Mouse (Mus musculus) cerebral cortex, adult 2 months (tissue): ENCODE measurements around the gene Tiprl.

Experiments
- WGBS: fragments of 180-500 bp; shearing (Covaris S2); methylation state at CpG from one replicate; pipeline ENCODE4 v1.1.7; 2018; 5-methylcytosine and 5-hydroxymethylcytosine counted together

Gene Tiprl

DNA sequence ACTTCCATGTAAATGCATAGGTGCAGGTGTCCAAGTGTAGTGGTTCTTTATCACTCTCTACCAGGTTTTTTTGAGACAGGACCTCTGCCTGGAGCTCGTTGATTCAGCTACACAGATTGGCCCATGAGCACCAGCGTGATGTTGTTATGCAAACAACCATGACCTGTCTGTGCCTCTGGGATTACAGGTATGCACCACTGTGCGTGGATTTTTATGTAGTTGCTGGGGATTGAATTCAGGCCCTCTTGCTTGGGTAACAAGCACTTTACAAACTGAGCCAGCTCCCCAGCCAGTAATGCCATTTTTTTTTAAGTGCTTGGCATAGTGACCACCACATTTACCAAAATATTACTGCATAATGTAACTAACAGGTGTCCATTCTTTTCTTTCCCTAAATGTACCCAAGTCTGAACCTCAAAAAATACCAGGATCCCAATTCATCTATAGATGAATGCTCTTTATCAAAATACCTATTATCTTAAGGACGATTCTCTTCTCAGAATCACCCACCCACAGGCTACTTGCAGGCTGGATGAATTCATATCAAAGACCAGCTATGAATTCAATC, 35.3 kb downstream of the Tiprl start:
- WGBS = 86% methylated on average over 4 of the region's 4 CpGs

DNA sequence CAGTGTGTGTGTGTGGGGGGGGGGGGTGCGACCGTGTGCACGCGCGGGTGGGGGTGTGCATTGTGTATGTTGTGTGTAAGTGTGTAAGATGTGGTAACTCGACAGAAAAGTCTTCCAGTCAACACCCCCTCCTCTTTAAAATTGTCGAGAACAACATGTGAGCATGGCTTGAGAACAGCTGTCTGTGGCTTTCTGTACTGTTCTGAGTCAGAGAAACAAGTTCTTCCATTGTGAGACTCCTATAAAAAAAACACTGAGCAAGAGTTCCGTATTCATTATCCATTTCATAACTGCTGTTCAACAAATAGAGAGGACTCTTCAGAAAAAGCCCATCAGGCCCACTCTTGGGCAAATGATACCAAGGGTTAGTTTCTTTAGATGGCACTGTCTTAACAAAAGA, 36.0 kb downstream of the Tiprl start:
- 62% methylated on average over 8 of the region's 8 CpGs for WGBS

DNA sequence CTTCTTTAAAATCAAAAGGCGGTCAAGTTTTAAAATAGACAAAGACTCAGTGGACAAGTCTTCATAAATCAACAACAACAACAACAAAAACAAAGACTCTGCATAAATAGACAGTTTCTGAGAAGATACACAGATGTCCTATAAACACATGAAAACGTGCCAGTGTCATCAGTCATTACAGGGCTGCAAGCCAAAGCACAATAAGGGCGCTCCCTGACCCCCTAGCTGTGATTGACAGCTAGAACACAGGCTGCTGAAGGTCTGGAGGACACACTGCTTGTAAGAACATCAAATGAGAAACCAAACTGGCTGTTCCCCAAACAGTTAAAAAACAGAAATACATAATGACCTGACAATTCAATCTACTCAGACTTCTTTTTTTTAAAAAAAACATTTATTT, 37.2 kb downstream of the Tiprl start:
- WGBS = 82% methylated on average over 3 of the region's 3 CpGs

DNA sequence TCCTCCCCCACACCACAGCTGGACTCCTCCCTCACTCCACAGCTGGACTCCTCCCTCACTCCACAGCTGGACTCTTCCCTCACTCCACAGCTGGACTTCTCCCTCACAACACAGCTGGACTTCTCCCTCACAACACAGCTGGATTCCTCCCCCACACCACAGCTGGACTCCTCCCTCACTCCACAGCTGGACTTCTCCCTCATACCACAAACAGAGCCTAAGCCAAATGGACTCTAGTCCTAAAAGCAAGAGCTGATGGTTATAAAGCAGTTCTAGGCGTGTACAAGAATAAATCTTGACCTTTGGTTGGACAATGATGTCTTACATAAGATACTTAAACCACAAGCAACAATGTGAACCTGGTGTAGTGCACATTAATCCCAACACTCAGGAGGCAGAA, 37.8 kb downstream of the Tiprl start:
- WGBS = 89% methylated on average over 1 of the region's 1 CpGs

DNA sequence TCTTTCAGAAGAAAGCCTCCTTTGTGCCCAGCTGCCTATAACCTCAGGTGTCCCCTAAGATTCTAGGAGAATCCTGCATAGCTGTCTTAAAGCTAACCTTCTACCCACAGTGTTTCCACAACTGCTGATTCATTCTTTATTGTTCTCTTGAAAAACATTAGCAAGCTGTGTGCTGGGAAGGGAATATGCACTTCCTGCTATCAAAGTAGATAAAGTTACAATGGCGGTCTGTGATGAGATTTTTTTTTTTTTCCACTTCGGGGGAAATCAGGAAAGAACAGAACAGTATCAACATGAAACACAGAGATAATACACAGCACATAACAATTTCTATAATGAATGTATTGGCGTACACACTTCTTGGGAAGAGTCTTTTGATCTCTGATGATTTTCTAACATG, 38.9 kb downstream of the Tiprl start:
- 66% methylated on average over 3 of the region's 3 CpGs for WGBS

DNA sequence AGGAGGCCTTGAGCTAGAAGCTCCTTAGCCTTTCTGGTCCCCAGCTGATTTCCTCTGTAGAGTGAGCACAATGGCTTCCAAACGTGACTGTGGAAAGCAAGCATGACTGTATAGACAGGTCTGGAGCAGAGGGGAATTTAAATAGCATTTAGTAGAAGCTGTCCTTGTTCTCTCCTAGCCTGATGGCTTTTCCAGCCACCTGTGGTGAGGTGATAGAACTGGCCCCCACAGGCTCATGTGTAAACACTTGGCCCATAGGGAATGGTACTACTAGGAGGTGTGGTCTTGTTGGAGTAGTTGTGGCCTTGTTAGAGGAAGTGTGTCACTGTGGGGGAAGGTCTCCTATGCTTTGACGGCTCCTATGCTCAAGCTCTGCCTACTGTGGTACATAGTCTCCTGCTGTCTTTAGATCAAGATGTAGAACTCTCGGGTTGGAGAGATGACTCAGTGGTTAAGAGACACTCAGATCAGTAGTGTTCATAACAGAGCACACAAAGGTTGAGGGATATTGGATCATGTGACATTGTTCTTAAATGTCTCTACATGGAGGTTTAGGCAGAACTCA, 41.3 kb downstream of the Tiprl start:
- WGBS = 74% methylated on average over 3 of the region's 3 CpGs

DNA sequence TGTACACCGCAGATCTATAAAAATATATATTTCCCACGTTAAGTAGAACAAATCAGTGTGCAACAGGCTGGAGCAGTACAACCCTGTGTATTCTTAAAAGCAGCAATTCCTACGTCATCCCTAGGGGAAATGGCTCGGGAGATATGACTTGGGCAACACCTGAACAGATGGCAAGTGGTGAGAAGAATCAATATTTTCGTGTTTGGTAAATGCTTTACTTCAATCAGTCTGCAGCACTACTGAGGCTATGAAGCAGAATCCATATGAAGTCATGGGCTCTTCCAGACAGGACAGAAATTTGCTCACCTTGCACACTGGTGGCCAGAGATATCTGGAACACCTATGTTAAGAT, 42.2 kb downstream of the Tiprl start:
- 12% methylated on average over 5 of the region's 5 CpGs for WGBS

DNA sequence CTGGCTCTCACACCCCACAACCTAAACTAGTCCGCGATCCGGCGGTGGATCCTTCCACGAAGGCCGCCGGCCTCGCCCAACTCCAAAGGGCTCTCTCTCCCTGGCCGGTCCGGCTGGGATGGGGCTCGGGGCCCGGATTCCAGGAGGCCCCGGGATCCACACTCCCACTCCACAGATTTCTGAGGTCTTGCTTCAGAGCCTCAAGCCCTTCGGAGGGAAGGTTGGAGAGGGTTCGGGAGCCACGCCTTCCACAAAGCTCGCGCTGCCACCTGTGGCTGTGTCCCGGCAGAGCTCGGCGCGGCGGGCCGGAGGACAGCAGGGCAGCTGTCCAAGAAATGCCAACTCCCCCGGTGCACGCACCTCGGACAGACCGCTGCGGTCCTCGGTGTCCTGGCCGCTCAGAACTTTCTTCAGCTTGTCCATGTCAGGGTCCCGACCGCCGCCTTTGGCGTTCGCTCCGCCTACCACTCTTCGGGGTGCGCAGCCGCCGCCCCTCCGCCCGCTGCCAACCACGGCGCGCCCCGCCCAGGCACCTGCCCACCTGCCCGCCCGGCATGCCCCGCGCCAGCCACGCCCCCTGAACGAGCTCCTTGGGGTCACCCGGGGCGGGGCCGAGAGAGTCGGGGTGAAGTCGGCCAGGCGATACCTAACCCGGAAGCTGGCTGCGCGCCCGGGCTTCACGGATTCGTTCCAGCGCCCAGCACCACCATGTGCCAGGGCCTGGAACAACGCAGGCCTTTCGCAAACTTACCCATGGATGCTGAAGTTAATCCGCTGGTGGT, 42.7 kb downstream of the Tiprl start, which contains the start of gene Sft2d2:
Gene Sft2d2, minus strand, starts transcription at position 559 of the 782 bp plus-strand sequence.
- under 1% methylated on average over 69 of the region's 69 CpGs for WGBS

DNA sequence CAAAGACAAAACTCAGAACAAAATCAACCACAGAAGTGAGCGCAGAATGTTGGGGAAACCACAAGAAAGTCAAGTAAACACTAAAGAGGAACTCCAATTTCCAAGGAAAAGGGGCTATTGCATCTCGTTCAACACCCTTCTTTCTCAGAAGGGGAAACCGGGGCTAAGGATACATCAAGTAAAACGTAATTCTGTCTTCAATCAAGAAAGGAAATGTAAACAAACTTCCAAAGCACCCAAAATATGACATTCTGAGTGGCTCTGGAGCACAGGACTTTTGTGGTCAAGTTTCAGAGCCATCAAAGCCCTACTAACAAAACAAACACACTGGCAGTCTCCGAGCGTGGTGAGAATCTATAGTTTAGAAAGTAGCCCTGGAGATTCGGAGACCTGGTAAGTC, 43.4 kb downstream of the Tiprl start:
- 39% methylated on average over 7 of the region's 7 CpGs for WGBS

DNA sequence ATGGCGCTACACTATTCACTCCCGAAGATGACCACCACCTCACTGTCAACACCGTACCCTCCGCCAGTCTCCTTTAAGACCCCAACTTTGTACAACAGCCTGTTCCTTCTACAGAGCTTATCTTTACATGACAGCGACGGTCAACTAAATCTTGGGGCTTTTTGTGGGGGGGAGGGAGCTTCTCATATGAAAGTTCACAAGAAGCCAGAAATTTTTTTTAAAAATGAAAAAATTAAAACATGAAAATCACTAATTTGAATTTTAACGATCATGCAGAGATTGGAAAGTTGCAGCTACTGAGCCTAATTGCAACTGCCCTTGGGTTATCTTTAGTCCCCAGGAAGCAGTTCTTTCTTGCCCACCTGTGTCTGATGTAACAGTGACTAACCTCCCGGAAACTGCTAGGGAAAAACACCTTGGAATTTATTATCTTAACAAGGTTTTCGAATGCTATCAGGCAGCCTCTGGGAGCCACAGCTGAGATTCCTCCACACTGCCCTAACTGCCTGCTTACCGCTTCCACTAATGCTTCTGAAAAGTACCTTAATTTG, 44.0 kb downstream of the Tiprl start:
- 78% methylated on average over 10 of the region's 10 CpGs for WGBS

DNA sequence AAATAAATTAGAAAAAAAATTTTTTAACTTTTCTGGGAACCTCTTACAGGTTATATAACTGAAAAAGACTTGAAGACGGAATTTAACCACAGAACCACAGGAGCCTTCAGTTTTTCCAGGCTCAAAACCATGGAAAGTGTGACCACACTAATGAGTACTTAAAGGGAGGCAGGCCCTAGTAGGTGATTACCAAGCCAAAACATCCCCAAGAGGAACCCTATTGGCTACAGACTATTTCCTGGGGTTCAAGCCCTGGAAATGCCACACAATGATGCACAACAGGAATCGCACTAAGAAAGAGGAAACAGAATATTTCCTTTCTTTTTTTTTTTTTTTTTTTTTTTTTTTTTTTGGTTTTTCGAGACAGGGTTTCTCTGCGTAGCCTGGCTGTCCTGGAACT, 44.7 kb downstream of the Tiprl start:
- WGBS = 63% methylated on average over 4 of the region's 4 CpGs

DNA sequence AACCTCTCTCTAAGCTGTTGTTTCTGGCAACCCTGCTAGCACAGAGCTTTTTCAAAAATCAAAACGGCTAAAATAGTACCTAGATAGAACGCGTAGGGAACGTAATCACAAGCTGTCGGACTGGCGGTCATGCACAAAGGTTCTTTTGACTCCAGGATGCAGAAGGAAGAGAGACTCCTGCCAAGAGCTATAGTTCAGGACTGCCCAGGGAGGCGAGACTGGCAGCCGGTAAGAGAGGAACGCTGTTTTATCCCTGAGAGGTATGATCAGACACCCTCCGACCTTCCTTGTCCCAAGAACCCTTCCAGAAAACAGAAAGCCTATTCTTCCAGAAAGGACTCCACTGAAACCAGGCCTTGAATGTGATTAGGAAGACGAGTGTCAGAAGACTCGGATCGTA, 45.2 kb downstream of the Tiprl start:
- WGBS = 28% methylated on average over 13 of the region's 13 CpGs

DNA sequence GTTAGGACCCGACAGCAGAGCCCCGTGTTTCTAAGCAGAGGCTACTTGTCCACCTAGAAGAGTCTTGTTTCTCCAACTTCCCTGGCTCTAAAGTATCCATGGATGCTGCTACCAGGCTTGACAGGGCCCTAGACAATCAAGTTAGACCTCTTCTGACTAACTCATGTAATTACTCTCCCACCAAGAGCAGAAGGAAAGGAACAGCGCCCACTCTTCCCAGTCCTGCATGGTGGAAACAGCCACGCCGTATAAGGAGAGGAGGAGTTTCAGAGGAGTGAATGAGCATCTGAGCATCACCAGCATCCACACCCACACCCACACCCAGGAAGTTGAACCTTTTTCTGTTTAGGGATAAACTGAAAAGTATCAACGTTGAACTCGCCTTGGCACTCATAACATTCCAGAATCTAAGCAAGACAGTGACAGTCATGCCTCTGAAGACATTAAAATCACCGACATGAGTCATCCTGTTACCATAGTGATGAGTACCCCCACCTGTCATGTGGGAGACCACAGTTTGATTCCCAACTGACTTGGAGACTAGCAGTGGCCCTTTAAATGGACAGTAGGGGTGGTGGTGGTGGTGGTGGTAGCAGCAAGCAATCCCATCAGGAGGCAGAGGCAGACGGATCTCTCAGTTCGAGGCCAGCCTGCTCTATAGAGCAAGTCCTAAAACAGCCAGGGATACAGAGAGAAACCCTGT, 46.1 kb downstream of the Tiprl start:
- WGBS = 68% methylated on average over 10 of the region's 10 CpGs

DNA sequence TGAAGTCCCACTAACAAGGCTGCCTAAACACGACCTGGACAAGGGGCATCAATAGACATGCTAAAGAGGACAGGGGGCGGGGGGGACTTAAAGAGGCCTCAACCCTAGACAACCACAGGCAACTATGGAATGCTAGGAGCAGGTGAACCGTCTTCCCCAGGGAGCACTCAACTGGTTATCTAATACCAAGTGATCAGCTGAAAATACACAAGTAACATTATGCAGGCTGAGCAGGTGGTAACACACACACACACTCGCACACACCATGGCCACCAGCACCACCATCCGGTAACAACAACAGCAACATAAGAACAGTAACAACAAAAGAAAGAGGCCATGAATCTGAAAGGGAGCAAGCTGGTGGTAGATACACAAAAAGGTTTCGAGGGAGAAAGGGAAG, 46.7 kb downstream of the Tiprl start:
- 83% methylated on average over 6 of the region's 6 CpGs for WGBS

DNA sequence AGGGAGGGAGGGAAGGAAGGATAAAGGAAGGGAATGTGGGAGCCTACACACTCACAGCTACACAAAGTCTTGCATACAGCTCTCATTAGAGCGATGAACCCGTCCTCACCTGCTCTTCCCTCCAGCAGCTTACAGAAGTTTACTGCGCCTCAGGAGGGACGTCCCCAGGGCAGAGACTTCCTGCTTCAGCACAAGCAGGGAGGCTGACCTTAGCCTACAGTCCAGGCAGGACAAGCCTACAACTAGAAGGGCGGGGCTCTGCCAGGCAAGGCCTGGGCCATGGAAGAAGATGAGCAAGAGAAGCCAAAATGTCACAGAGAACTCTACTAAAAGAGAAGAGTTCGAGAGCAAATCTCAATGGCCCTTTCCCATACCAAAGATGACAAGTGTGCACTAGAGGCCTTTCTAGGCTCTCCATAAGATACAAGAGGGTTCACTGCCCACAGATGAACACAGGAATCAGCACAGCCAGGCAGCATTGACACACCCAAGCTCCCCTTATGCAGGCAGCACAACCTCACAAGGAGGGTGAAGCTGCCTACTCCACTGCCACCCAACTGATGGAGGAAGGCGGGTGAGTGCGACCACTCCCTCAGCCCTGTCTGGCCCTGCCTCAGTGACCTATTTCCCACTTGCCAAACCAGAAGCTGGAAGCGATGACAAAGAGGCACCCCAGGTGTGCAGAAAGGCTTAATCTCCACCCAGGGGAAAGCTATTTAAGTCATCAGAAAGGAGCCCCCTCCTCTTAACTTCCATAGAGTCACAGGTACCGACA, 47.8 kb downstream of the Tiprl start:
- 87% methylated on average over 10 of the region's 10 CpGs for WGBS

DNA sequence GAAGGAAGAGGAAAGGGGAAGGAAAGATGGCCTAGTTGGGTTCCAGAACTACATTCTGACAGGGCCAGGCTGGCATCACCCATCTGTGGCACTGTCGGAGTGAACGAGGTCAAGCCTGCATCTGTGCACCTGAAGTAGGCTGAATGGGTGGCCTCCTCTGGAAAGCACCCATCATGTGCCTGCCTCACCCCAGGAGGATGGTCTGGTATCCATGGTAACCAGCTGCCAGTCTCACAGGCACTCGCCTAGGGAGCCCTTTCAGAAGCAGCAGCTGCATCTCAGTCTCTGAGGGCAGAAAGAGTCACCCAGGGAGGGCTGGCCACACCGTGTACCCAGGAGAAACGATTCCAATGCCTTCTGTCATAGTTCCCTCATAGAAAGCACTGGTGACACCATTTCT, 49.4 kb downstream of the Tiprl start:
- 50% methylated on average over 5 of the region's 5 CpGs for WGBS

DNA sequence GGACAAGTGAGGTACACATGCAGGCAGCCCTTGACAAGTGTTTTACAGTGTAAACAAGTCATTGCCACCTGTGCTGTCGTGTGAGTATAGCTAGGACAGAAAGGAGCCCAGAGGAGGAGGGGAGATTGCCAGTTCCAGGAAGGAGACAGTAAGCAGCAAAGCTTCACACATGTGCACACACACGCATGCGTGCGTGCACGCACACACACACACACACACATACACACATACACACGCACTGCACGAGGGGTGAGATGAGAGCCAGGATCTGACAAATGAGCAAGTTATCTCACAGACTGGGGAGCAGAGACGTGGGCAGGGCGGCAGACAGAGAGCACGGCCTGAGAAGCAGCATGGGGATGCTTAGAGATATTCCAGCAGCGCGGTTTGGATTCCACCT, 50.3 kb downstream of the Tiprl start:
- WGBS = 89% methylated on average over 12 of the region's 12 CpGs

DNA sequence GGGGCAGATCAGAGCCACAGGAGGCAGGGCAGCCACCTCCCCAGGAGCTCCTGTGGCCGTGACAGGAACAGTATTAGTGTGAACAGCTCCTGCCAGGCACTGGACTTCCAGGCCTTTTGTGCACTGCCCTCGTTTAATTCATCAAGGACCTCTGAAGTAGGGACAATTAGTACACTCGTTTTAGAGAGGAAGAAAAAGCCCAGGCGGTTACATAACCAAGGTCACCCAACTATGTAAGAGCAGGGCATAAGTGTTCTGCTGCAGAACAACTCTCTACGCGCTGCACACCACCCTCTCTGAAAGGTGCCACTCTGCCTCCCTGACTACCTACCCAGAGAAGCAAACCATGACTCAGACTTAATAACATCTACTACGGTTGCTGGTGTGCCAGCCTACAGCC, 51.7 kb downstream of the Tiprl start:
- WGBS = 64% methylated on average over 7 of the region's 7 CpGs

DNA sequence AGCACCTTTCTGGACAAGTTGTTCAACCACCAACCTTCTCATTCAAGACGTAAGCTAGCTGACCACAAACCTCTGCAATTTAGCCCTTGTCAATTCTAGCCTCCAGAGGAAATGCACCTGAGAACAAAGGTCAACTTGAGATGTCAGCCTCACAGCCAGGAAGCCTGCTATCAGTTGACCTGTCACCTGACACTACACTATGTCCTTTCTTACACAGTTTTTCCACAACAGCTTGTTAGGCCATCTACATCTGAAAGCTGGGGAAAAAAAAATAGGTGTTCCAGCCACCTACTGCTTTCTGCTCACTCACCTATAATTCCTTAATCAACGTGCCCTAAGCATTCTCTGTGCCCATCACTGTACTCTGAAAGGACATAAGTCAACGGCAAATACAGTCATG, 52.6 kb downstream of the Tiprl start:
- 98% methylated on average over 3 of the region's 3 CpGs for WGBS

DNA sequence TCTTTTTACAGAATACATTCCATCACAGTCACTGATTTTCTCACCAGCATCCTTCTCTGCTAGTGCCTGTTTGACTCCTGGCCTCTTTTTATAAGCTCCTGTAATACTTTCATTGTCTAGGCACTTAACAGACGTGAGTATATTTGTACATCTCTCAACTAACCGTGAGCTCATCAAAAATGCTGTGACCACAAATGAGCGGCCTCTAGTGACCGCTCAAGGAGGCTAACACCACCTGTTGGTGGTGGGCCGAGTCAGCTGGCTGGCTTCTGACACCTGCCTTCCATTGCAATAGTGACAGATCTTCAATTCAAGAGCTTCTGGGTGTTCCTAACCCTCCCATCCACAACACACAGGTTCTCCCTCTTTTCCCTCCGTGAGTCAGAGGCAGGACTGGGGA, 53.4 kb downstream of the Tiprl start:
- WGBS = 88% methylated on average over 6 of the region's 6 CpGs

DNA sequence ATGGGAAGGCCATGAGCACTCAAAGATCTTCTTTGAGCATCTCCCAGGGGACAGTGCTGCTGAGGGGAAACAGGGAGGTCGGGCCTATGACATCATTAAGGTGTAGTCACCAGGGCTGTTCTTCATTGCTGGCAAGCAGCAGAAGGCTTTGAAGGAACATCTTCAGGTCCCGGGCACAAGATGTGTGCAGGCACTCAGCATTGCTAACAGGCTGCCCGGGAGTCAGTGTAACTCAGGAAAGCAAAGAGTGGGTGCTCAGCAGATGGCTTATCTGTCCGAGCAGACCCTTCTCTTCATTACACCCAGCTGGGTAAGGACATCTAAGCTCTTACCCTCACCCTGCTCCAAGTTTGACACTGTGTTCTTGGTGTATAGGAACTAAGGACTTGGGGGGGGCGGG, 57.5 kb downstream of the Tiprl start:
- 83% methylated on average over 5 of the region's 5 CpGs for WGBS

DNA sequence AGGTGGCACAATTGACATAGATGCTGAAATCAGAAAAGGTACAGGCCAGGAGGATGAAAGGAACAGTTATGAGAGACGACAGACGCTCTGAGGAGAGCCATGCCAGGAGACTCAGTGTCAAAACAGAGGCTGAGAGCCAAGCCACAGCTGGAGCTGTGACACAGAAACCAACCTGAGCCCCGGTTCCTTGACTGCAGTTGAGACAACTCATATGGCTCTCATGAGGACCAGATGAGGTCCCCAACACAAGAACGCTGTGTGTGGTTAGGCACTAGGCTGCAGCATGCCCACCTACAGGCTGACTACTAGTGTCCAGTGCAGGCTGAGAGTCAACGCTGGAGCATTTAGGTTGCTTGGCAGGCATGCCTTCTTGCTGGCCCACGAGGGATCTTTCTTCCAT, 58.7 kb downstream of the Tiprl start:
- 73% methylated on average over 6 of the region's 6 CpGs for WGBS
